Mouse (Mus musculus) CD4-positive, CD25-positive, alpha-beta regulatory T cell, adult 4 months (primary cell): ENCODE results near the gene Plcb1. TPM values are rescaled to one million over a fixed set of nuclear protein-coding genes. Genes with fewer than 3 reads are reported as not detected.

Experiments
- ATAC-seq: one replicate; pipeline ENCODE4 v1.8.0; 2017
- polyA plus RNA-seq, 2 experiments: library from polyadenylated mRNA; unstranded; fragments of 100-300 nt; shearing (Covaris generic); gene quantifications; one replicate each; pipeline ENCODE4 v1.2.1; 2017

Gene Plcb1
- polyA plus RNA-seq, 2 experiments from 2014 or later: not detected

DNA sequence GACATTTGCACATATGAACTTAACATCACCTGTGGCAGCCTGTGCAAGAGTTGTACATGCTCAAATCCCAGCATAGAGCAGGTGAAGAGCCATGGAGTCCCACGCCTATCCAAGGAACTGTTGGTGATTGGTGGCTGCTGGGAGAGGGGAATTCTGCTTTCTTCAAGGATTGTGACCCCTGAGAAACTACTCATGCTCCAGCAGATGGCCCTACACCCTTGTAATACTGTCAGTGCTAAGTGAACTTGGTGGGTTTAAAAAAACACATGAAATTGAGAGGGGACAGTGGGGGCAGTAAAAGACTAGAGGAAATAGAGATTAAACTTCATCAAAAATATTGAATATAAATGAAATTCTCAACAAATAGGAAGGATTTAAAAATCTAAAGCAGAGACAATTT is 53.0 kb downstream of the Plcb1 start:
- no peak for ATAC-seq

DNA sequence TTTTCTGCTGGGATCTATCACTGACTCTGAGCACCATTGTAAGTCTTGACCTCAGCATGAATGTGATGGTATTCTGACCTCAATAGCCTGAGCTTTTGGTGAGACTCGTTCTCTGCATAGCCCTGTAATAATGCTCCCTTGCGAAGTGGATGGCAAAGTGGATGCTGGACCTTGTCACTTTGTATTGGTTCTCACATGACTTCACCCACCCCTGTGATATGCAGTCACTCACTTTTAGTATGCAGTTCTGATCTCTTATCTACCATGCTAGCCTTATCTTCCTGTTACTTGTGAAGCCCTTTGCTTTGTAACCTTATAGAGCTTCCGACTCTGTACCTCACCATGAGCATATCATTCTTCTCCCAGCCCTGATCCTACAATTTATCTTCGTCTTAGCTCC is 57.0 kb downstream of the Plcb1 start:
- no peak for ATAC-seq

DNA sequence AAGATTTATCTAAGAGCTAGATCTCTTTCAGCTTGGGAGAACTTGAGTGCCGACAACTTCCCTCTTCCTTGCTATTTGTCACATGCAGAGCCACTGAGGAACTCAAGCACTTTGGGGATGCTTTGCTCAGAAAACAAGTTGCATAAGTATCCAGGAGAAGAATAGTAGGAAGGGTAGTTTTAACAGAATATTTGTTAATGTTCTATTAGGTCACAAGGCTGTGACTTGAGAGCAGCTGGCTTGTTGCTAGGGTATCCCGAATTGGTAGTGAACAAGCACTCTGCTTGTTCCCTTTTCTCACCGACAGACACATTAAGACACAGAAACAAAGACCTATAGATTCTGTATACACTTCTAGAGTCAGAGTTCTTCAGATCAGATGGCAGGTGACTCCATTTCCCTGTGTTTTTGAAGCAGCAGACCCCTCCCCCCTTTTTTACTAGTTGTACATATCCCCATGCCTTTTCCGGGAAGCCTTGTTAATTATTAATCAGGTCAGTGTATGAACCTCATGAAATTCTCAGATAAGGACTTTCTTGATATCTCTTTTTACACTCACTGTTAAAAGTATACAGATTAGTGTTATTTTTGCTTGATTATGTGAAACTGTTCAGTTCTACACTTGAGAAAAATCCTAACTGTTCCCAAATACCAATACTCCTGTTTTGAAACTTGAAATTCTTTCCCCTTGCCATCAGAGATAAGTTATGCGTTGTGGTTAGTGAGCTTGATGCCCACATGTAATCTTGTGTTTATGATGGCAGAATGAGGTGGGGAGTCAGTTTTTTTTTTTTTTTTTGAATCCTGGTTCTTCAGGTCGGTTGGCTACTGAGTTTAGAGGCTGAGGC is 58.7 kb downstream of the Plcb1 start:
- ATAC-seq: no peak

DNA sequence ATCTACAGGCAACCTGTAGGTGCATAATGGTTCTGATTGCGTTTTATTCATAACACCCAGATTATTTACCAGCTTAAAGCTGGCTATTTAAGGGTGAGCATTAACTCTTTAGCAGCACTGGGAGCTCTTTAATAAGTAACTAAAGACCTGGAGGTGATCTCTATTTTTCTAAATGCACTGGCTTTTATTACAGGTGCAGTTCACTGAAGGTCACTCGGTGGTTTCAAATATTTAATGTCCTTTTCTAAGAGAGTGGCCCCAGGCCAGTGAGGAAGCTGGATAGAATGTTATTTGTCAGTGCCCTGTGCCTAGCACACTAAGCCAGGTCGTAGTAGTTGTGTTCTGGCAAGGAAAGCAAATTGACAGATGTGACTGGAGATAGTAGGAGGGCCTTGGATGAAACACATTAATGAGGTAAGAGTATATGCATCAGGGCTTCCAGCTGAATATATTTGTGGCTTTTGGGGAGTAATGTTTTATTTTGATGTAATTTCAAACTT is 59.4 kb downstream of the Plcb1 start:
- no peak for ATAC-seq

DNA sequence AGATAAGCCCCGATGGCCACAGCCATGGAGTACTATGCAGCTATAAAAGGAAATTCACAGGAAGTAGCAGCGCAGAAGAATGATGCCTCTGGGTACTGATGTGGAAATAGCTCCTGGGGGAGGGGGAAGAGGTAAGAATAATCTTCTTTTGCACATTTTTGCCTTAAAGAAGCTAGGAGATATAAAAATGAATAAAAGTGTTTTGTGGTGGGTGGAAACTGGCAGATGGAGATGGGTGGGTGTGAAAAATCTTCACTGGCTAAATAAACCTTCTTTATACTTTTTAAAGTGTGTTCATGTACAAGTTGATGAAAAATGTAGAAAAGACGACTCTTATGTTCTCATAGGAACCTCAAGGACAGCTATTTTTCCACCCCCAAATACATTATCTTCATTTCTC is 60.7 kb downstream of the Plcb1 start:
- no peak for ATAC-seq

DNA sequence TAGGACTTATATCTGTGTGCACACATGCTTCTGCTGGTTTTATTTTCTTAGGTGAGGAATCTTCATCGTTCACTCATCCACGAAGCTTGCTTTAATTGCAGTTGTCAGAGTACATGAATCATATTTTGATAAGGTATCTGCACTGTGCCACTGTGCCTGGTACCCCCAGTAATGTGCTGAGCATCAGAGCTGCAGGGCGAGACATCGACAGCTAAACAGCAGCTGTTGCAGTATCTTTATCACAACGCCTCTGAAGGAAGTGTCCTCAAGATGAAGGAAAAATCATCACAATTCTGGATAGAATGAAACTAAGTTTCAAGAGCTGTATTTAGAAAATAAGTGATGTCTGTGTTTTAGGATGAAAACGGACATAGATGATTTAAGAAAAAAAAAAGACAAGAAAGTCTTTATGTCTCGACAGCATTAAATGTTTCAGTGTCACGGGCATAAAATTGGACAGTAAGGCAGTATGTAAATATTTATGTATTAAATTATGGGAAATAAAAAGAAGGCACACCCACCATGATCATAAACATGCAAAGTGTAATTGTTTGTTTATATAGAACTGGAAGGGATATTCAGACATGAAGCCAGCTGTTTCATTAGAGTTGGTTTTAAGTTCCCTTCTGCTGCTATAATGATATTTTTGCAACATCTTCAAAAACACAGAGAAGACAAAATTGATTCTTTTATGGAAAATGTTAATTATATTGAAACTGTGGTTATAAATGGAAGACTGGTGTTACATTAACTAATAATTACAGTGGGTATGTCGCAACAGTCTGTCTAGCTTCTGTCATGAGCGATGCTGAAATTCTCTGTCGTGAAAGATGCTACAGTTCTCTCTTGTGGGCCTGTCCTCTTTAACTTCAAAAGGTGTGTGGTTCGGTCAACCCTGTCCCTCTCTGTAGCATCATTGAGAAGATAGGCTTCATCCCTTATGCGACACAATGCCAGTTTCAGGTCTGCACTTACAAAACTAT is 65.6 kb downstream of the Plcb1 start:
- no peak for ATAC-seq

DNA sequence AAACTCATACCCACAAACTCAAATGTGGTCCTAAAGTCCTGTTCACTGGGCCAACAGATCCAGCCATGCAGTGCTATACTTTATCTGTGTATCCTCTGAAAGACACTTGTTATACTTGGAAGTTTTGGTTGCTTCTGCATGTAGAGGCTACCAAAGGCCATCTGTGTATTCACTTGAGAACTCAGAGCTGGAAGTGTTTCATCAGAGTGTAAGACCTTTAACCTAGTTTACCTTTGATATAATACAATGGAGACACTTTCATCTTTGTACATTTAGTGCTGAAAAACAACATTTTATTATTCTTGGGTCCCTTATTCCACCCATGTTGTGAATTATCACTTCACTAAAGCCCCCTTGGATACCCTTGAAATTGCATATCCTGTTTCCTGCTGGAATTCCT is 70.4 kb downstream of the Plcb1 start:
- no peak for ATAC-seq

DNA sequence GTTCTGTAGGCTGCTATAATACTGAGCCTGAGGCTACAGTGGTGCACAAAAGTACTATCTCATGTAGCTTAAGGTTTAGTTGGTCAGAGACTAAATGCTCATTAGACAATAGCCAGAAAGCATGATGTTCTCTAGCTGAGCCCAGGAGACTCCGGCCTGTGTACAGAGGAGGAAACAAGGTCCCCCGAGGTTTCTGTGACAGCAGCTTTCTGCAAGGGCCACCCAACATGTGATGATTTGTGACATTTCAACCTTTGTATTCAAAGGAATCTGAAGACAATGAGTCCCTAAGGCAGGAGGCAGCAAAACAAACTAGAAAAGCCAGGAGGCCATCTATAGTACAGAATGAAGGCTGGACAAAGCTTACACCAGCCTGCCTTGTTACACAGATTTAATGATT is 70.8 kb downstream of the Plcb1 start:
- ATAC-seq: no peak

DNA sequence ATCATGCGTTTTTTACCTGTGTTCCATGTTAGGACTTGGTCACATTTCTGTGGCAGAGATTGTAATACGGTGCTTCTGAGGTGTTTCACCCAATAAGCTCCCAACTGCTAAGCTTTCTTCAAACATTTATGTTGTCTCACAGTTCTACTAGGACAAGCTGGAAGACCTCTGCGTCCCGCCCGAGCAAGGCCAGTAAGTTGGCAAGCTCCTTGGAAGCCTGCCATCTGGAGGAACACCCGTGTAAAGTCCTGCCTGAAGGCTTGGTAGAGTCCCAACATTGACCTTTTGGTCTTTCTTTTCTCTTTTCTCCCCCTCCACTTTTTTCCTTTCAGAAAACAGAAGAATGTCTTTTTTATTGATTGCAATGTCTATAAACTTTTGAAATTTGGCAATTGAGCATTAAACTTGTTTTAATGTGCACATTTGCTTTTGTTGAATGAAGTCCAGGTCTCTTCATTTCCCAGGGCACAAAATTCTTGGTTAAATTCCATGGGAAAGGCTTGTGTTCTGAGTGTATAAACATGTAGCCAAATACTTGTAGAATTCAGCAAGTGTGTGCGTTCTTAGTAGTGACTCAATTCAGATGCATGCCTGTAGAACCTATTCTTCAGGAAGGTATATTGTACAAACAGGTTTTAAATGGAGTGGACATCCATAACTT is 79.2 kb downstream of the Plcb1 start:
- no peak for ATAC-seq

DNA sequence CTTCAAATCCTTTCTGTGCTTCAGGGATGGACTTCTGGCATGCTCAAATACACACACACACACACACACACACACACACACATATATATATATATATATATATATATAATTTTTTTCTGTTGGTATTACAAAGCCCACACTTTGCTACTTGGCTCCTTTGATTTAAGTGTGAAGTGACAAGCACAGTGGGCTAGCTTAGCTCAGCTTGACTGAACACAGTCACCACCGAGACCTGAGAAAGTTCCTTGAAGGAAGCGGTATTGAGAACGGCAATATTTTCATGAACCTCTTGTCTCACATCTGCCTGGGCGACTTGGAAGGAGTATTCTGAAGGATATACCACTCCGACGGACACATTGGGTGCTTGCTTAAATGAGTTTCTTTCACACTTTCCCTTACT is 81.5 kb downstream of the Plcb1 start:
- ATAC-seq: no peak

DNA sequence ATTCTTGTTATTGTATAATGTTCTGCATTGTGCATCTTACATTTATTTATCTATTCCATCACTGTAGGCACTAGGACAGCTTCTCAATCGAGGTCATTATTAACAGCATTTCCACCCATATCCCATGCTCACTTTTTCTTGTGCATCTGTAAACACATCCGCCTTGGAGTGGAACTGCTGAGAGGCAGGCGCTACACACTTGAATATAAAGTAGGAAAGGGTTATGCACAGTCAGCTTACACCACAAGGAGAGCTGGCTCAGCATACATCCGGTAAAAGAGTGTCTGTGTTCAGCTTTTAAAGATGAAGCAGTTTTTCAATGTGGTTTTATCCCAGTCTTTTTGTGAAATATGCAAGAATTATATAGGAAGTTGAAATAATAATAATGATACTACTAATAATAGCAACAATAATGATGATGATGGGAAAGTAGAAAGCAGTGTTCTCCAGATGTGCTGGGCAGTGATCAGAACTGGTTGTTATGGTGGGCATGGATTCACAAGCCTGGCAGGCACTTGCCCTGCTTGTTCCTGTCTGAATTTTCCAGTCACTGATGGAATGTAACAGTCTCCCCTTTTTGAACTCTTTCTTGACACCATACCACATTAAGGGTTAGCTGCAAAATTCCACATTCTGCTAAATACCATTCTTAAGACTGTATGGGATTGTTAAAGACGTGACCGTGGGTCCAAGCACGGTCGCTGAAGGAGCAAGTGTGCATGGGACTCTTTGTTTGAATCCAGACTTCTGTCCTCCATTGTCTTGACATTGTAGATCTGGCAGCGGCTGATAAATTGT is 86.0 kb downstream of the Plcb1 start:
- no peak for ATAC-seq

DNA sequence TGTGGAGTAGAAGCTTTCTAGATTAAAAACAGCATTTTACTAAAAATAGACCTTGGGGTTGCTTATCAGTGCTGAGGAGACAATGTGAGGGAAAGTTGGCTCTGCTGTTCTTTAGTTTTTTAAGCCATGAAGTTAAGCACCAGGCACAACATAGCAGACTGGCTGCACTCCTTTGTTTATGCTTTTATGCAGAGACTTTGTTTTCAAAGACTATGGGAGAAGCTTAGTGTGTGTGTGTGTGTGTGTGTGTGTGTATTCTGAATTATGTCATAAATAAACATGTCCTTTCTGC is 86.6 kb downstream of the Plcb1 start:
- ATAC-seq: no peak

DNA sequence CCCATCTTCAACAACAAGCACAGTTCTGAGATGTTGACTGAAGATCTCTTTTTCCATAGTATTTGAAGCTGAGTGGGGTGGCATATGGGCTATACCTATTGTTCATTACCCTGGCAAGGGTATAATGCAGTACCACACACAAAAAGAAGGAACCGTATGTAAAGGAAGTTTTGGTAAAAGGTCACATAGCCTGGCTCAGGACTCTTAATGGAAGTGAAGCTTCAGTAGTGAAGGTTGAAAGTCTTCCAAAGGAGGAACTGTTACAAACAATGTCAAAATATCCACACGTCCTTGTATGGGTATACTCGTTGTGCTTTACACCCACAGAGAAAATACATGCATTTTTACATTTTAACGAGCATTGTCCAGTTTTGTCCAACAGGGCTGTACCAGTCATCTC is 91.3 kb downstream of the Plcb1 start:
- no peak for ATAC-seq

DNA sequence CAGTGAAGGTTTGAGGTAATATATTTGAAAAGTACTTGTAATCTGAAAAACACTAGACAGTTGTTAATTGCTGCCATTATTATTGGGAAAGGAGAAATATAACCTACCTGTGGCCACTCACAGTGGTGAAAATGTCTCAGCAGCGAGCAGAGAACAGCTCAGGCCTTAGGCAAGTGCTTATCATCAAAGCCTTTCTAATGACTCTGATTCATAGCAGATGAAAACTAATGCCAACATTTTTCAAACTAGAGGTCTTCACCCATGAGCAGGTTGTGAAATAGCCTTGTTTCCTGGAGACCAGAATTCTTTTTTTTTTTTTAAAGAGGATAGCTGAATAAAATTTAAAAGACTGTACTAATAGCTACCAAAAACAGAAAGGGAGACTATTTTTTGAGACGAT is 105.3 kb downstream of the Plcb1 start:
- no peak for ATAC-seq

DNA sequence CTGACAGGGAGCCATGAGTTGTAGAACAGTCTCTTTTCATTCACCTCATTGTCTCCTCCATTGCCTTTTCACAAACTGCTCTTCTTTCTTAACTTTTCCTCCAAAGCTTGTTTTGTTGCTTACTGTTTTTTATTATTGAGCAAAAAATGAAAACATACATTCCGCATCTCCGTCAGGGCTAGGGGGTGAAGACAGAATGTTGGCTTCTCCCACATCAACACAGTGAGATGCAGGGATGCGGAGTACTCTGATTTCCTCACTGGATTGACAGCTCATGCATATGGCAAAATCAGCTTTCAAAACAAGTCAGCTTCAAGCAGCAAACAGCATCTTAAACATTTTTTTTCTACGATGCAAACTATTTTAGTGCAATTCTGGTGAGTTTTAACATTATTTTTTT is 108.9 kb downstream of the Plcb1 start:
- no peak for ATAC-seq

DNA sequence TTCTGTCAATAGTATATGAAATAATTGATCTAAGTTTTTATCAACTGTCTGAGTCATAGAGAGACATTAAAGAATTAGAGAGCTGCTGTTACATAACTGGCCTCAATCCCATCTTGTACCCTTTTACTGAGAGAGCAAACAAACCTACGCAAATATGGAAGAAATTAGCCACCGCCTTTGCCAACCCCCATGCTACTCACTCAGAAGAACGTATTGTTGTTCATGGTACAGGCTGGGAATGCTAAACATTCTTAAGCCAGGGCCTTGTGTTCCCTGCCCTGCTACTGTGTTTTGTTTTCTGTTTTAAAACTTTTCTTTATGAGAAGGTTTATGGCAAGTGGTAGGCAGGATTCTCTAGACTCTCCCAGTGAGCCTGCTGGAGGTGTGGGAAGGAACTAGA is 110.3 kb downstream of the Plcb1 start:
- ATAC-seq: no peak

DNA sequence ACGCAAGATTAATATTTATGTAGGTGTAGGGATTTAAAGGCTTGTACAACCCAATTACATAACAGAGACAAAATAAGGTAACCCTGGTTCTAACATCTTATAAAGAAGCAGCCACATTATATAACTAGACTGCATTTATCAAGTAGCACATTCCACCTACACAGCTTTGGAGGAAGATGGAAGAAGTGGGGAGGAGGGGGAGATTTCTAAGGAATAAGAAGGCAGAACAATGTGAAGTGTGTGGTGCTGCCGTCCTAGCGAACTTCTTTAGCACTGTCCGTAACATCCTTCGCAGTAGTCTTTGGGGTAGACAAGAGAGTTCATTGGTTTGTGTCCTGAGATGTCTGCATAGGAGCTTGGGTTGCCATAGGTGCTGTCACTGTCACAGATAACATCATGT is 111.2 kb downstream of the Plcb1 start:
- no peak for ATAC-seq

DNA sequence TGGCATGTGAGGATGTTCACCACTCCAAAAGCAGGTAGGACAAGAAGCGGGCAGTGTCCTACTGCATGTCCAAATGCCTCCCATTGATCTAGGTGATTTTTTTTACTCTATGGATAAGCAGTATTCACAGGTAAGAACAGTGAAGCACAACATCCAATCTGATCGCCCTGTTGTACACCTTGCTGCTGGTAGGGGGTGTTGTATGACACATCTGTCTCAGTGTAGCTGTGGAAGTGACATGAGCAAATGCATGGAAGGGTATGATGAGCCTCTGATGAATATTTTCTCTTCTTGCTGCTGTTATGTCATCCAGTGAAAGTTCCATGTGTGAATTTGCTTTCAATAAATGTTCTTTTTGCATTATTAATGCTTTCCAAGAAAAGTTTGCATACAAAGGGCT is 115.7 kb downstream of the Plcb1 start:
- ATAC-seq: no peak

DNA sequence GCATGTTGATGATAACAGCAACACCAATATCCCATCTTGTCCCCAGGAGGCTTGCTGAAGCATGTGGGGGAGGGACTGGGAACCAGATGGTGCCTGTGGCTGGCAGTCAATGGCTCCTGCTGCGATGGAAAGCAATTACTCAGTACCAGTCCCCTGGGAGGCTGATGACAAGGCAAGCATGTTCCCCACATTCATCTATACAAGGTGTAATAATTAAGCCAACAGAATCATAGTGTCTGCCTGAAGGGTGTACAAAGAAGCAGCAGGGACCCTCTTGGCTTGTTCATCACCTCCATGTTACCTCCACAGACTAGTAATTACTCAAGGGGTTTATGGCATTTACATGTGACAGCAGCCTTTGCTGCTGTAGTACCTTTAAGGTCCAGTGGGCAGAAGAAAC is 125.0 kb downstream of the Plcb1 start:
- ATAC-seq: no peak

DNA sequence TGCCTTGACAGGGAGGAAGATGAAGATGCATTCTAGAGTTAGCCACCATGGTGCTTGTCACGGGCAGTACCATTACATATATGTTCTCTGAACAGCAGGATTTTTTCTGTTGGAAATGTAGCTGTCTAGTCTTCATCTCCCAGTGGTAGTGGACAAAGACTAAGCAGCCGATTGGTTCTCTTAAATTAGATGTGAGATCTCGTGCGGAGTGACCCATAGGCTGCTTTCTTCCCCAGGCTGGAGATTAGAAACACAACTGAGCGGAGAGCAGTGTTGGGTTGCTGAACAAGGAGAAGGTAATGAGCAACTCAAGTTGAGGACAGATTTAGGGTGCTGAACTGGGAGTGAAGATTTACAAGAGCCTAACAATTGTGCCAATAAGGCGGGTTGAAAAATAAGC is 125.5 kb downstream of the Plcb1 start:
- ATAC-seq: no peak

DNA sequence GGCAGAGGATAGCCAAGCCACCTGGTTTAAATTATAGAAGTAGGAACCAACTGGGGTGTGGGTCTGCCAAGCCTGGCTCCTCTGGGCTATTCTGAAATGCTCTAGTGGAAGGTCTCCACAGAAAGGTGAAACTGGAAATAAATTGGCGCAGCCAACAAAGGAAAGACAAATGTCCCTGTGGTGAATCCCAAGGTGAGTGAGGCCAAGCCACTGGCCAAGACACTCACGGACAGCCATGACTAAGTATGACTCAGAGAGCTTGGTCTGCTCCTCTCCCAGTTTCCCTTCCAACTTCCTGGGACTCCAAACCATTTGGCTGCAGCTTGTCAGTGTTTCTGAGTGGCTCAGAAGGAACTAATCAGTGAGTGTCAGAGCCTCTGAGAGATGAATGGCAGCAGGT is 126.7 kb downstream of the Plcb1 start:
- no peak for ATAC-seq

DNA sequence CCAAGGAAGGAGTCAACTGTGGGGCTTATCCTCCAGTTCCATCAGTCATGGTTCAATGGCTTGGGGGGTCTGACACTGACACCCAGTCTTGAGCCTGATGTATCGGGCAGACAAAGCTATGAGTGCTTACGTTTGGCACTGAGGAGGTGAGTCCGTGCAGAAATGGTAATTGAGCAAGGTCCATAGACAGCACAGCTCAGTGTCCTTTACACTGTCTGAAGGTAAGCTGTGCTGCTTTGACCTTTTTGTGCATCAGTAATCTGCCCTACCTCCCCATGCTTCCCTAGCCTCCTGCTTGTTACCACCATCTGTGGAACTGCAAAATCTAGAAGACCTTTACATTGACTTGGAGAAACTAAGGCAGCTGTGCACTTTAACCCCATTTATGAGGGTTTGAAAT is 127.7 kb downstream of the Plcb1 start:
- no peak for ATAC-seq
